Mouse (Mus musculus): ENCODE measurements around the gene Tbc1d10c.

GRCm38 (mm10) chr19:4147022-4147405 lies 44.1 kb downstream of the Tbc1d10c start:
- TF ChIP-seq CTCF (IDR thresholded peaks at IDR 0.05; ENCODE audit: low read depth, low read length) (no peak), GATA1 (IDR thresholded peaks at IDR 0.05; ENCODE audit: borderline replicate concordance, low read length) (no peak), TAL1 (conservative IDR thresholded peaks at IDR 0.05; ENCODE audit: low read depth, low read length) (no peak), POLR2AphosphoS5 (IDR thresholded peaks at IDR 0.05; ENCODE audit: insufficient replicate concordance, low read depth, low read length) (no peak), GATA2 (IDR thresholded peaks at IDR 0.05; ENCODE audit: borderline replicate concordance, low read depth, low read length) (no peak)

Measured in G1E (cell line).